Mouse (Mus musculus) mouse trophoblast stem cell (cell line): ENCODE measurements around the gene Isg20.

Experiments
- in situ Hi-C, 2 experiments: fragments of 300-500 bp; cut with MseI, MboI; formaldehyde crosslinking; loops; 2 replicates in 1 of 2; 3 replicates in 1 of 2; pipeline ENCODE4 v1.15.1; 2025

Gene Isg20

DNA sequence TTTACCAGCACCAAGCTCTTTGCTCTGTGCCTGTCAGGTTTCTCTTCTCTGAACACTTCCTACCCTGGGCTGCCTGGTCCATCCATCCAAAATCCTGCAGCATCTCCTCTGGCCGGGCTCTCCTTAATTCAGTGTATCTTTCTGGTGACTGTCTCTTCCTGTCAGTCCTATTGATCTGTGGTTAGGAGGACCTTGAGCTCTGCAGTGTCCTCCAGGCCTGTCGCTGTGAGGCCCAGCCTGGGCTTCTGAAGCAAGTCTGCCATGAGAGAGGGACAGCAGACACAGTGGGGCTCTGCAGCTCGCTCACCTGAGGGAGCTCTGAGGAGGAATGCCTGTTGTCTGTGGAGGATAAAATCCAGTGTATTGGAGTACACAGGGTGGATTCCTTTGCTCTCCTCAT is 15.7 kb upstream of the Isg20 start:
- in situ Hi-C loops = loop anchor here in 1 of 2 experiments (25.0 kb wide), 1 partner anchor 310 kb away; no protein-coding TSS in a partner anchor

DNA sequence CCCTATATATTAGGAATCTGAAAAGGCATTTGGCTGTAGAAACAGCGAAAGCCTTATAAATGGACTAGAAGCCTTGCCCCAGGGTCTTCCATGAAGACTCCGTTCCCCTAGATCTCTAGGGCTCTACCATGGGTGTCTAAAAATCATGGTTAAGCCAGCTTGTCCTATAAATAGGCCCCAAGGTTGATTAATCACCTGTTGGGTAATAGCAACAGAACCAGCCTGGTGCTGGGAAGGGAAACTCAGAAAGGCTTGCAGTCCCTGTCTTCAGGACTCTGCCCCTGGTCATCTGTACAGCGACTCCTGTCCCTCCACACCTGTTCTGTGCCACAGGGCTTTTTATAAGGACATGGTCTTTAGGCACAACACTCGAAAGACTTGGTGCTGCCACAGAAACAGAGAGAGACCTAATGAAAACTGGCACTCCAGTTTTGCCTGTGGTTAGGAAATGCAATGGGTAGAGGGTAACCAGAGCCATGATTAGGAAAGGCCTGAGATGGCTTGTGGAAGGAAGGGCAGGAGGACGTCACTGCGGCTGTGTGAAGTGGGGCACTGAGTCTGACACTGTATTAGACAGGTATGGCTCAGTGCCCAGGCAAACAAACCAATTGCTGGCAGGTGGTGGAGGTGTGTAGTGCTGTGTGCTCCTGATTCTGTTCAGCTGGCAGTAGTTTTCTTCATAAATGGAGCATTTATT is 9.9 kb upstream of the Isg20 start:
- in situ Hi-C loops = no loop called here

DNA sequence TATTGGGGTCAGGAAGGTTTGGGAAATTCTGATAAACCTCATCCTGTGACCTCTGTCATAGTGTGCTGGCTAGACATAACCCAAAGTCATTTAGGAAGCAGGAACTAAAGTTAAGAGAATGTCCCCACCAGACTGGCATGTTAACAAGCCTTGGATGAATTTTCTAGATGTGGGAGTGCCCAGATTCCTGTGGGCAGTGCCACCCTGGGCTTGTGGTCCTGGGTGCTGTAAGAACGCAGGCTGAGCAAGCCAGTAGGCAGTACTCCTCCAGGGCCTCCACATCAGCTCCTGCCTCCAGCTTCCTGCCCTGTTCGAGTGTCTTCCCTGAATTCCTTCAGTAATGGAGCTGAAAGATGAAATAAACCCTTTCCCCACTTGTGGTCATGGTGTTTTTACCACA is 9.0 kb upstream of the Isg20 start:
- in situ Hi-C loops = no loop called here

DNA sequence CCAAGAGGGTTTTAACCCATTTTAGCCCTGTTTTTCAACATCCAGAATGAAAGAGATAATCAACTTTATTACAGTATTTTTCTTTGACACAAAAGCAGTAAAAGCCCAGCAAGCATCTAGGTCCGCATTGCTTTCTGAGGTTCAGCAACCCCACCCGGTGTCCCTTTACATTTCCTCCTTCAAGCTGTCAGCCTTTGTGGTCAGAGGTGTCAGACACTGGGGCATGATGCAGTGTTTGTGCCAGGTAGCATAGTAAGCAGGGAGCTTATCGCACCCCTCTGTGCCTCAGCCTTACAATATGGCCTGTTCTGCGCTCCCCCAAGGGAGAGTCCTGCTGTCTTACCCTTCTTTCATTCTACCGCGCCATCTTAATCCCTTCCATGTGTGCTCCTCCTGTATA is 4.2 kb upstream of the Isg20 start:
- in situ Hi-C loops = no loop called here

DNA sequence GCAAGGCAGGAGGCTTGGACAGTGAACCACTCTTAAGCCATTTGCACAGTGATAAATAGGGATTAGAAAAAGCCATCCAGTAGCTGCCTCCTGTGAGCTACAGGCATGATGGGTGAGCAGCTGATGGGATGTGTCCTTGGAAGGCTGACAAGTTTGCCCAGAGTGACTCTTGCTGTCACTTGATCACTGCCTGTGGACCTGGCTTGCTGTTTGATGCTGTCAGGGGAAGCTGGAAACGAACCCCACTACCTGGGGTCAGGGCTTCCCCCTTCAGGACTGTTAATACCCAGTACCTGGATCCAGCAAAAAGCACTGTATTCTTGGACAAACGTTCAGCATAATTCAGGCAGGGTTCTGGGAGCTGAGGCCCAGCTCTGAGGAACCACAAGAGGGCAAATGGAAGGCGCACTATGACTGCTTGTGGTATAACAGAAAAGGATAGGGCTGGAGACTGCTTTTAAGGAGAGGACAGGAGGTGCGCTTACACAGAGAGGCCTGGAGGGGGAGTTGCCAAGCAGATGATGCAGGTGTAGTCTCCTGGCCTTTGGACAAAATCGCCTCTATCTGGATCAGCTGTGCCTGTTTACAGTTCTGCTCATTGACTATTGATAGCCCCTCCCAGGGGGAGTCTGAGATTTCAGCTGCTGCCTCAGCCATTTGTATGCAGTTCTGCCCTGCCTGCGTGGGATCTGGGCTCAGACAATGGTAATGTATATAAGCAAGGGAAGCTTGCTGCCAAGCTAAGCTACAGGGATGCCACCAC is 2.7 kb upstream of the Isg20 start:
- in situ Hi-C loops = no loop called here

DNA sequence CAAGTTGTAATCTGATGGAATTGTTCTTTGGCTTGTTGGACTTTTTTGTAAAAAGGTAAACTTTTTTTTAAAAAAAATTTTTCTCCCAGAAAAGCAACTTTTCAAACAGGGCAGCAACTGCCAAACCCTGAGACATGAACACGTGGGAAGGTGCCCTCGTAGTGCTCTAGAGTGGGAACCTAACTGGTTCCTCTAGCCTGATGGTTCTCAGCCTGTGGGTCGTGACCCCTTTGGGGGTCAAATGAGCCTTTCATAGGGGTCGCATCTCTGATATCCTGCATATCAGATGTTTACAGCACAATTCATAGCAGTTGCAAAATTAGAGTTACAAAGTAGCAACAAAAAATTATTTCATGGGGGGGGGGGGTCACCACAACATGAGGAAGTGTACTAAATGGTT is 2.0 kb upstream of the Isg20 start:
- in situ Hi-C loops = no loop called here

DNA sequence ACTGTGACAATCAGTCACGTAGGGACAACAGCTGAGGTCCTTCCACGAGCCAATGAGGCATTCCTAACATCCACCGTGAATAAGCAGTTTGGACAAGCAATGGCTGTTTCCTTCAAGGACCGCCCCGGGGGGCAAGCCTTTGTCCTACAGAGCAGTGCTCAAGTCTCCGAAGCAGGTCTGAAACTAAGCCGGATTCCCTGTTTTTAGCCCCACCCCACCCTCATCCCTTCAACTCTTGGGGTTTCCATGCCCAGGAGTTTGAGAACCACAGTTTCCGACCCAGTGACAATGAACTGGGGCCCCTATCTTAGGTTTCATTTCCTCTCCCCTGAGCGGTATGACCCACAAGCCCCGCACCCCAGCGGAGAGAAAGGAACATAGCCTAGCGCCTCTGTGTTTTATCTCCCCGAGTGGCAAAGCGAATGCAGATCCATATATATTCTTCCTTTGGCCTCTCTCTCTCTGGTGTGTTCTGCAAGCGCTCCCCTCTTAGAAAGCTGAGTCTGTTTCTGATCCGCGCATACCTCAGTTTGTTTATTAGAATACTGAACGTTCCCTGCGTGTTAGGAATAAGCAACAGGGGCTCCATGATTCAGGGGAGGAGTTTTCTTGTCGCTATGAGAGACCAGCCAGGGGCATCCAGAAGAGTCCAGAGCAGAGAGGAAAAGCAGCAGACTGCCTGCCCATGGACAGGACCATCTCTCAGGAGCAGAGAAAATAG is 811 bp upstream of the Isg20 start:
- in situ Hi-C loops = no loop called here

DNA sequence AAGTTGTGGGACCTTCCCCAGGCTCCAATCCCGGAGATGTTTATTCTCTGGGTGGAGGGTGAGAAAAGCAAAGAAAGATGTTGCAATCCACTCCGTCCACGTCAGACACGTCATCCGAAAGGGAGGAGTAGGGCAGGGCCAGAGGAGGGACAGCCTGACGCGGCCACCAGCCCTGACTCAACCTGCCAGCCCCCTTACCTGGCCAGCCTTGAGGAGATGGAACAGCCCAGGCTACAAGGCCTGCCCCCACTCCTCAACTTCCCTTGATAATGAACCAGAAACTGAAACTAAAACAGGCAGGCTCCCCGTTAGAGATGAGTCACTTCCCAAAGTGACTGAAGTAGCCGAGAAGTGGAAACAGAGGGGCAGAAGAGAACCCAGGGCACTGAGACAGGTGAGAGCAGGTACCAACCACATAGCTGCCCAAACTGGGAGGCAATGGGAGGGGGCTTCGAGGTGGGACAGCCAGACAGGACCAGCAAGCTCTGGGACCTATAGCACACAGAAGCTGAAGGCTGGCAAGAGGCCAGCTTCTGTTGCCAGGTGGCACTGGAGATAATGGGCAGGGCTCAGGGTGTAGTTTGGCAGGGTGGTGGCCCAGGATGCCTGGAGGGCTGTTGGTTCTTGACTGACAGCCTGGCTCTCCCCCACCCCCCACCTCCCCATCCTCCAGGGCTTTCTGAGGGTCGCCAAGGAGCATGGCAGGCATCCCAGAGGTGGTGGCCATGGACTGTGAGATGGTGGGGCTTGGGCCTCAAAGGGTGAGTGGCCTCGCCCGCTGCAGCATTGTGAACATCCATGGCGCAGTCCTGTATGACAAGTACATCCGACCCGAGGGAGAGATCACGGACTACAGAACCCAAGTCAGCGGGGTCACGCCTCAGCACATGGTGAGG is 673 bp downstream of the Isg20 start:
- in situ Hi-C loops = no loop called here

DNA sequence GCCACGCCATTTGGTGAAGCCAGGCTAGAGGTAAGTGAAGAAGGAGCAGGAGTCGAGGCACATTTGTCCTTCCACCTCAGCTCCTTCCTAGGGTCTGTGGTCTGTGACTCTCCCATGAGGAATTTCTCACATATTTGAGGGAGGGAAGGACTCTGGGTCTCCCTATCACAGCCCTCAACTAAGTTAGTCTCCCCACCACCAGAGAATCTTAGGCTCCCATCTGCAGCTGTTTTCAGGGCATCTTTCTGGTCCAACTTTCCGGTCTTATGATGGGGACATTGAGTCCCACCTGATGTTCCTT is 1.3 kb downstream of the Isg20 start:
- in situ Hi-C loops = no loop called here

DNA sequence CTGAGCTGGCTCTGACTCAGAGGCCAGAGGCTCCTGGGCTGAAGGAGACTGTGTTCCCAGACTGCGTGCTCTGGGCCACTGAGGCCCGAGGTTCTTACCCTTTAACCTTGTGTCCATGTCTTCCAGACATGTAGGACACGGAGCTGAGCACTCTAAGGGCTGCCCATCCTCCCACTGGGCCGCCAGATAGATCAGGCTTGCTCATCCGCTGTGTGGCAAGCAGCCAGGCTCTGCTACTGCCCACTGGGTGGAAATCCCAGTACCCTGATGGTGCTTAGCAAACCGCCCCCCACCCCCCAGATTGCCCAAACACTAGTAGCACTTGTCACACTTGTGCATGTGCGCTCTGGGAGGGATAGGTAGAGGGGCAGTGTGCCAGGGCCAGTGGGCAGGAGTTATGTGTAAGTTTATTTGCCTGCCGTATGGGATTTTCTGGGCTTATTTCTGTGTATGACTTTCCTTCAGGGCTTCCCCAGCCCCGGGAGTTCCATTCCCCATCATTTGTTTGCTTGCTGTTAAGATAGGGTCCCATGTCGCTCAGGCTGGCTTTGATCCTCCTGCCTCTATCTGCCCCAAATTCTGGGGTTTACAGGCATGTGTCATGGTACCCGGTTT is 1.8 kb downstream of the Isg20 start:
- in situ Hi-C loops = no loop called here

DNA sequence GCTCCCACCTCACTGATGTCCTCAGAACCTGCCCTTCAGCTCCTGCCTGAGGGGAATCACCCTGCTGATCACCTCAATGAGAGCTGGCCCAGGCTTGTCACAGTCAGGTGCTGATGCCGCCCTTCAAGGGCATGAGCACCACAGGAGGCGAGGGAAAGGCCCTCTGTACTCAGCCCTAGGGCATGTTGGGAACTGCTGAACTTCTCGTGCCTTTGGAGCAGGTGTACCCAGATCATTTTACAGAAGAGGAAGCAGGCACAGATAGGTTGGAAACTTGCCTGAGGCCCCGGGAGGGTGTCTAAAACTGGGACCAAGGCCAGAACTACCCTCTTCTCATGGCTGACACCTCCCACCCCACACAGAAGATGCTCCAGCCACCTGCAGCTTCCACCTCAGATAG is 5.5 kb downstream of the Isg20 start:
- in situ Hi-C loops = no loop called here

DNA sequence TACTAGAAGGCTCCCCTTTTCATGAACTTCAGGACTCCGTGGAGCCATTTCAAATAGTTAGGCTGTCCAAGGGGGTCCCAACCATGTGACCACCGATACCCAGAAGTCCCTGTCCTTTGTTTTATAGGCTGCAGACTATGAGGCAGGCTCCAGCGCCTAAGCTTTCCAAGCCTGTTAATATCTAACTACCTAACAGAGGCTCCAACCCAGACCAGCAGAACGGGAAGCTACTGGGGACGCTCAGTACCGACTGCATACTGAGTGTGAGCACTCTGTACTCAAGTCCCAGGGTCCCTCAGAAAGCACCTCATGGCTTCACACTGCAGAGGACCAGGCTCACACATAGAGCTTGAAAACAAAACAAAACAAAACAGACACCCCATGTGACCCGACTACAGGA is 9.3 kb downstream of the Isg20 start:
- in situ Hi-C loops = loop anchor here (5.0 to 10.0 kb wide), 2 partner anchors 160 to 312 kb away; no protein-coding TSS in a partner anchor

DNA sequence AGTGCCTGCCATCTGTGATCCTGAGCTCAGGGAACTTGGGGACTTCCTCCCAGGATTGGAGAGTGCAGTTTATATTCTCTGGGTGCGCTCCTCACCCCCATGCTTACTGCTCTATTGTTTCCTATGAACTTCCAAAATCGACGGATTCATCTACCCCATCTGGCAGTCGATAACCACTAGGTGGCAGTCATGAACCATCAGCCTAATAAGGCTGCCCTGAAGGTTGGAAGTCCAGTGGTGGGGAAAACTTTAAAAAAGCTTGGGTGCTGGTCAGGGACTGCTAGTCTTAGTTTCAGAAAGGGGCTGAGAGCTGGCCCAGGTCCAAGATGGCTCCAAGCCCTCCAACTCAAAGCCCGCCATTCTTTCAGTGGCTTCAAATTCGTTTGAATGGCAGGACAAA is 11.1 kb downstream of the Isg20 start:
- in situ Hi-C loops = loop anchor here (5.0 to 10.0 kb wide), 2 partner anchors 158 to 311 kb away; no protein-coding TSS in a partner anchor

DNA sequence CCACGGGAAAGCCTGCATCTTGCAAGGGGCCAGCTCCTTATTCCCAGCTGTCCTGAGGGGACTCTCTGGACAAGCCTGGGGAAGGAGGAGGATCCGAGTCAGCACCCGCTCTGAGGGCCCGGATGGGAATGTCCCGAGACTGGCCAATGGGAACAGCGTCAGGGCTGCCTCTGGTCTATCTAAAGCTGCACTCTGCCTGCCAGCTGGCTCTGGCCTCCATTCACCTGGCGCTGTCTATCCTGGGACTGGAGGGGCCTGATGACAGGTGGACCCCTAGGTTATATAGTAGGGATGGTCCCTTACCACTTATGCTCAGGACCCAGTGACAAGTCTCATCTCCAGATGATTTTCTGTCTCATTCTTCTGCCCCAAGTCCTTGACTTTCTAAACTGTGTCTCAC is 11.6 kb downstream of the Isg20 start:
- in situ Hi-C loops = loop anchor here (5.0 to 25.0 kb wide), 4 partner anchors 158 to 413 kb away; no protein-coding TSS in a partner anchor

DNA sequence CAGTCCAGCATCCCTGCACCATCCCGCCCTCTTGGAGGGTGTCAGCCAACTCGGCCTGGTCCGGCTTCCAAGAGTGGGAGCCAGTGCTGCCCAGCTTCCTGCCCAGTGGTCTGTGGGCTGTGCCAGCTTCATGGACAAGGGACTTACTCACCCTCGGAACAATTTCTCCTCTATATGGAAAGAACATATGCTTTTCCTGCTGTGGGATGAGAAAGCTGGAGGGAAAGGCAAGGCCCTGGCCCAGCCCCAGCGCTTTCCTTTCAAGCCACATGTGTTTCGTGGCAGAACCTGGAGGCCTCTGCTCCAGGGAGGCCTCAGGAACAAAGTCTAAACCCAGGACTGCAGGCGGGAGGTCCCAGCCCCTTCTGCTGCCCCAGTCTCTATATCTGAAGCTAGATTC is 12.5 kb downstream of the Isg20 start:
- in situ Hi-C loops = loop anchor here (10.0 to 25.0 kb wide), 3 partner anchors 309 to 412 kb away; no protein-coding TSS in a partner anchor

DNA sequence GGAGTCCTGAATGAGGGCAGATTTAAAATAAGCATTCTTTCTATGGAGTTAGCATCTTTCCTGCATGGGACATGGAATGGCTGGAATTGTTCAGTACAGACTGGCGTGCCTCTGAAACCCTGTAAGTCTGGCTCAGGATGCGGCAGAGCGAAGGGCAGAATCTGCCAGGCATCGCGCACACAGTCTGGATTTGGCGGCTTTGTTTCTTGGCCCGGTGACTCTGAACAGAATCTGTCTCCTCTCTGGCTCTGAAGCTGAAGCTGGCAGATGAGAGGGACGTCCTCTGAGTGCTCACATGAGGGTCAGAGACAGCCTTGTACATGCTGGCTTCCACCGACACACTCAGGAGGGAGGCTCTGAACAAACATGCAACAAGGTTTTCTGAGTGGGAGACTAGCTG is 12.9 kb downstream of the Isg20 start:
- in situ Hi-C loops = loop anchor here (10.0 to 25.0 kb wide), 3 partner anchors 309 to 411 kb away; no protein-coding TSS in a partner anchor

DNA sequence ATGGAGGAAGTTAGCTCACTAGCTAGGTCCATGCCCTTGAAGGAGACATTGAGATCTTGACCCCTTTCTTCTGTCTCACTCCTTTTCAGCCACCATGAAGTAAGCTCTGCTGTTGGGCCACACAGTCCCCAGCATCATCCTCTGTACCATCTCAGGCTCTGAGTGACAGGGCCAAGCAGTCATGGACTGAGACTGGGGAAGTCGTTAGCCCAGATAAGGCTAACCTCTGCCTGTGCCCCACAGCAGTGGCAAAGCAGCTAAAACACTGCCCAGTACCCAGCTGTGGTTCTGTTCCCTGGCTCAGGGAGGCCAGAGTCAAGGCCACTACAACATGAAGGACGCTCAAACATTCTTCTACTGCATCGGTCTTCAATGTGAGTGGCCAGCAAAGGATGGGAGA is 14.0 kb downstream of the Isg20 start:
- in situ Hi-C loops = loop anchor here (10.0 to 25.0 kb wide), 3 partner anchors 308 to 410 kb away; no protein-coding TSS in a partner anchor

DNA sequence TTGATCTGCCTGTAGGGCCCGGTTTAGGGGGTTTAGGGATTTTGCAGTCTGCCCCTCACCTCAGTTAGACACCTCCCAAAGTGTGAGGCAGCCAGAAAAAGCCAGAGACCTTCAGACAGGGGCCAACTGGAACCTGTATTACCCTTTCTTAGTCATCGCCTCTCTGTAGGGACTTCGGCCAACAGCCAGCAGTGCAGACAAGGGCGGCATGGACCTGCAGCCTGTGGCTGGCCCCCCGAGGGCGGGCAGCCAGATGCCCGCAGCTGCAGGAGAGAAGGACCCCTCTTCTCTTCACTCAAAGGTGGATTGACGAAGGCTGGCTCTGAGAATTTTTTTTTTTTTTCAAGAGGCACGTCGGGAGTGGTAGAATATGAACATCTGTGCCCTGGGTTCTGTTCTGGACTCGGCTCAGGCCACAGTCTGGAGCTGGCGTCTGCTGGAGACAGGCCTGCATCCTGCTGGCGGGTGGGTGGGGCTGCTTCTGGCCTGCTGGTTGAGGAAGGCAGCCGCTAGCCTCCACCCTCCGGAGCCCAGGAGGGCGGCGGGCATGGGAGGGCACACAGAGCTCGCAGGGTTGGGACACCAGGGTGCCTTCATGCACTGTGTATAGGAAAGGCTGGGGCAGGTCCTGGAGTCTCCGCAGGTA is 25.9 kb downstream of the Isg20 start:
- in situ Hi-C loops = loop anchor here in 1 of 2 experiments (25.0 kb wide), 2 partner anchors 298 to 398 kb away; no protein-coding TSS in a partner anchor

DNA sequence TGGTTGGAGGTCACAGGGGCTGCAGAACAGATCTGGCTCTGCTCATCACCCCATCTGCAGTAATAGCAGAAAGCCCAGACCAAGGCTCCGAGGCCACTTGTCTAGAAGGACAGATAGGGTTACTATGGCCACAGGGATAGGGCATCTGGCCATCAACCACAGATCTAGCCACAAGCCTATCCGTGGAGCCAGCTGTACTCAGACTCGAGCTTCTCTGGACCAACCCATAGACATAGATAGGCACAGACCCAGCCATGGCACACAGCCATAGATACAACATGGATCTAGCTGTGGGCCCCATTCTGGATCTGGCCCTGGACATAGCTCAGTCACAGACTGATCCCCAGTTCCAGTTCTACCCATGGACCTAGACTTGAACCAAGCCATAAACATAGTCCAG is 27.7 kb downstream of the Isg20 start:
- in situ Hi-C loops = loop anchor here in 1 of 2 experiments (25.0 kb wide), 2 partner anchors 296 to 396 kb away; no protein-coding TSS in a partner anchor

DNA sequence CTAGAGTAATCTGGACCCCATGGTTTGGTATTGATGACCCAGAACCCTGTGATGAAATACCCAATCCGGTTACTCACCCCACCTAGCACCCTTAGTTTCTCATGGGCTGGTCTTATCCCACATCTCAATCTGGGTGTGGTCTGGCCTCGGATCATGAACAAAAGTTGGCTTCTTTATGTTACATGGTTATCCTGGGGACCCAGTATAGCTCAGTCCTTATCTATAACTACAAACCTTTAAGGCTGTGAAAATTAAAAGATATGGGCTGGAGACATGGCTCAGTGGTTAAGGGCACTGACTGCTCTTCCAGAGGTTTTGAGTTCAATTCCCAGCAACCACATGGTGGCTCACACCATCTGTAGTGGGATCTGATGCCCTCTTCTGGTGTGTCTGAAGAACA is 29.3 kb downstream of the Isg20 start:
- in situ Hi-C loops = loop anchor here in 1 of 2 experiments (25.0 kb wide), 2 partner anchors 295 to 395 kb away; no protein-coding TSS in a partner anchor
